Mouse (Mus musculus) lung, embryonic 15.5 days (tissue): ENCODE measurements around the gene Rhbdf1. TPM values are rescaled to one million over a fixed set of nuclear protein-coding genes. Genes with fewer than 3 reads are reported as not detected.

Source experiments
- ATAC-seq: fragments of 200-750 bp; cut with Nextera tagmentation; 2 replicates; pipeline ENCODE4 v1.8.0; 2017; ENCODE audit warnings: moderate number of reproducible peaks, borderline replicate concordance; ENCODE audit not compliant: low FRiP score, low TSS enrichment; ENCODE audit errors: extremely low read depth
- H3K27ac ChIP-seq: fragments of 300-500 bp; sonication (generic); 2 replicates; pipeline ENCODE4 v1.5.1; 2015; ENCODE audit warnings: moderate library complexity, mild to moderate bottlenecking, inconsistent platforms
- H3K27me3 ChIP-seq: fragments of 300-500 bp; sonication (generic); 2 replicates; pipeline ENCODE4 v1.6.1; 2015; ENCODE audit warnings: inconsistent platforms
- H3K36me3 ChIP-seq: fragments of 300-500 bp; sonication (generic); 2 replicates; pipeline ENCODE4 v1.6.1; 2015; ENCODE audit warnings: inconsistent platforms
- H3K4me1 ChIP-seq: fragments of 300-500 bp; sonication (generic); 2 replicates; pipeline ENCODE4 v1.6.1; 2015; ENCODE audit warnings: inconsistent platforms
- H3K4me2 ChIP-seq: fragments of 300-500 bp; sonication (generic); 2 replicates; pipeline ENCODE4 v1.6.1; 2015; ENCODE audit warnings: inconsistent platforms, mild to moderate bottlenecking, moderate library complexity
- H3K4me3 ChIP-seq: fragments of 300-500 bp; sonication (generic); 2 replicates; pipeline ENCODE4 v1.5.1; 2015; ENCODE audit warnings: mild to moderate bottlenecking, inconsistent platforms
- H3K9ac ChIP-seq: fragments of 300-500 bp; sonication (generic); 2 replicates; pipeline ENCODE4 v1.6.1; 2015; ENCODE audit warnings: inconsistent platforms
- H3K9me3 ChIP-seq: fragments of 300-500 bp; sonication (generic); 2 replicates; pipeline ENCODE4 v1.6.1; 2016; ENCODE audit warnings: inconsistent platforms
- WGBS: fragments of 180-500 bp; shearing (Covaris S2); methylation state at CpG from one replicate; pipeline ENCODE4 v1.1.7; 2015; 5-methylcytosine and 5-hydroxymethylcytosine counted together
- polyA plus RNA-seq: library from polyadenylated mRNA; unstranded; fragments of >200 nt; fragmentation: Nextera tagmentation; extraction: Ambion mirVana; gene quantifications from 2 replicates; pipeline ENCODE4 v1.2.1, GENCODE M21; 2015

Rhbdf1 gene
- polyA plus RNA-seq, 1 experiment from 2014 or later = 67.4 TPM

DNA sequence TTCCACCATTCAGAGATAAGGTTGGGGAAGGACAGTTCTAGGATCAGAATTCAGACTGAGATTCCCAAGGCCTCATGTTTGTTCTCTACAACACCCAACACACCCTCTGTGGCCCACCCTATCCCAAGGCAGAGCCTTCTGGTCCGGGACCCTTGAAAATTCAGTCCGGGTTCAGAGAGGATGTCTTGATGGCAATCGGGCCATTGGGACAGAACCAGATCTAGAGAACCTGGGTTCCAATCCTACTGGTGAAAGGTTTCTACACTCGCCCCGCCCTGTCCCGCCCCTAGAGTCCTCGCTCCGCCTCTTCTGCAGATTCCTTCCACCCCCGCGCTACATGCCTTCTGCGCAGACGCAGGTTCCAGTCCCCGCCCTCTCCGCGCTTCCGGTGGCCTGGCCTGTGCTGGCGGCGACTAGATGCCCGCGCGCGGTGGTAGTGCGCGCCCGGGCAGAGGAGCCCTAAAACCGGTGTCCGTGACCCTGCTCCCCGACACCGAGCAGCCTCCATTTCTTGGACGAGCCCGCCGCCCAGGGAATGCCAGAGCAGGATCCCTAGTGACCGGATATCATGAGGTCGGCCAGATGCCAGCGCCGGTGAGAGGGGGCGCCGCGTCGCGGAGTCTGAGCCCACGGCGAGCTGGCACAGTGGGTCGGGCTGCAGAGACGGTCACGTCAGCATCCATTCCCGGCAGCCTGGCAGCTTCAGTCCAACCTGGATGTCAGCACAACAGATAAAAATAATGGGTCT lies 4.2 kb upstream of the Rhbdf1 start, which contains the start of gene Mpg:
TSS of gene Mpg (plus strand) at position 382 of the 748 bp plus-strand sequence.
- Histone ChIP-seq H3K4me1 (peaks cover 55% of the 10 kb centered on the region), H3K9ac (peak within 1 kb of the TSS; percentile 69), H3K27me3 (no peaks in the 10 kb centered on the region), H3K36me3 (peaks cover 19% of the 10 kb centered on the region), H3K27ac (peak within 1 kb of the TSS; percentile 97), H3K4me3 (peak within 1 kb of the TSS; percentile 59), H3K4me2 (peak within 1 kb of the TSS; percentile 82), H3K9me3 (no peaks in the 10 kb centered on the region)
- 4% methylated on average over 43 of the region's 47 CpGs for WGBS
- ATAC-seq = peak; percentile 52; the same call in 1 of the 2 replicates

DNA sequence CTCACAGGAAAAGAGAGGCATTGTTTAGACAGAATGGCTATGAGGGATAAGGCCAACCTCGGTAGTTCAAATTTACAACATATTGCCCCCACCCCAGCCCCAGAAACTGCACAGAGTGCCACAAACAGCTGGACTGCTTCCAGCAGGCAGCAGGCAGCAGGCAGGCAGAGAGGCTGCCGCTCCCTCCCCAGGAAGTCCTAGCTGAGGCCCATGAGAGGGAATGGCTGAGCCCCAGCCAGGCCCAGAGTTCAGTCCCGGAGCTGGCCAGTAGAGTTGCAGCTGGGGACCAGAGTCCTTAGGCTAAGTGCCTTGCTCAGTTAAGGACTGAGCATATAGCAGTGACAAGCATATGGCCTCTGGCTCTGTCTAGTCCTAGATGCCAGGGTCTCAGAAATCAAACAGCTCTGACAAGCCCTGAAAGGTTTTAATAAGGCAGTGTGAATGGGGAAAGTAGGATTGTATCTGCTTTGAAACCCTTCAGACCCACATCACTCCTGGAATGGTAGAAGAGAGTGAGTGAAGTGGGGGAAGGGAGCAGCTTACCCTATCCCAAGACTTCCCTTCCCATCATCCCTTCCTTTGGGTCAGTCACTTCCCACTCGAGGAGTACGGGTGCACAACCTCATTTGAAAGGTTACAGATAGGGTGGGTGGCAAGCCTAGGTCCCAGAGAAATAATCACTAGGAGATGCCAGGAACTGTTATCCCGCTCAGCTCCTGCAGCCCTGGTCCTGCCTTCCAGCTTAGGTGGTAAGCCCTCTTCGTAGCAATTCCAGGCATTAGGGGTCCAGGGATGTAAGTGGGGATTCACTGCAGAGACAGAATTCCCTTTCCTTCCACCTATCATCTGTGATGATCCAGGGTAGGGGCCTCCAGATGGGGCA lies 3.4 kb upstream of the Rhbdf1 start:
- 35% methylated on average over 7 of the region's 7 CpGs for WGBS
- Histone ChIP-seq H3K27me3 (no peaks in the 10 kb centered on the region), H3K4me1 (peaks cover 62% of the 10 kb centered on the region), H3K9me3 (no peaks in the 10 kb centered on the region), H3K9ac (no peak overlapping the region), H3K4me3 (no peak overlapping the region), H3K36me3 (peaks cover 12% of the 10 kb centered on the region), H3K27ac (peak overlapping the region; percentile 97), H3K4me2 (peak overlapping the region; percentile 82)
- peak; percentile 27; the same call in 1 of the 2 replicates for ATAC-seq

DNA sequence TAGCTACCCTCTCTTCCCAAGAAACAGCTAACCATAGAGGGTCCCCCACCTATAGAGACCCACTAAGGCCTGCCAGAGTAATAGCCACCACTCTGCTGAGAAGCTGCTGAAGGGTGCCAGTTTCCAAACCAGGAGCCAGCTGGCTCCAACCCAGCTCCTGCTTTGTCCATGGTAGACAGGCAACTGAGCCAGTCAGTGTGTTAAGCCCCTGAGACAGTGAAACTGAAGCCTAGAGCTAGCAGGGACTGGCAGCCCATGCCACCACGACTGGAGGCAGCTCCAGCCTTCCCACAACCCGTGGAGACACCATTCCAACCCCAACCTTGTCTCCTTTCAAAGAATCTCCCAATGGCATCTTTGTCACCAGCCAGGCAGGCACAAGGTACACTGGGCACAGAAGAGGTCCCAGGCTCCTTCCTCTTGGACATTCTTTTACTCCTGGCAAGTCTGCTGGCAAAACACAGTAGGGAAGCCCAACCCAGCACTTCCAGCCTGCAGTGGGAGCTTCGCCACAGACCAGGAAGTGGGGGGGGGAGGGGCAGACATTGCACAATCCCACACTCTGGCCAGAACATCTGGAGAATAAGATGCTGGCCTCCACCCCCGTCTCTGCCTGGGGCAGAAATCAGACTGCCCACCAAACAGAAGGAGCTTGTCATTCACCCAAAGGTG lies 2.5 kb upstream of the Rhbdf1 start:
- ATAC-seq = peak; percentile 58
- H3K27me3 ChIP-seq = no peaks in the 10 kb centered on the region
- 0 out of 2 replicates have a peak, but pooled peaks cover 5% of the 10 kb centered on the region for H3K36me3 ChIP-seq
- 17% methylated on average over 4 of the region's 4 CpGs for WGBS
- no peaks in the 10 kb centered on the region for H3K9me3 ChIP-seq
- peak overlapping the region; percentile 82 for H3K4me2 ChIP-seq
- no peak overlapping the region for H3K4me3 ChIP-seq
- no peak overlapping the region for H3K9ac ChIP-seq
- peaks cover 71% of the 10 kb centered on the region for H3K4me1 ChIP-seq
- peak overlapping the region; percentile 97 for H3K27ac ChIP-seq

- no peak overlapping the region for H3K4me2 ChIP-seq
Observed at GRCm38 (mm10) chr11:32223297-32223967, 1.3 kb upstream of the Rhbdf1 start.

DNA sequence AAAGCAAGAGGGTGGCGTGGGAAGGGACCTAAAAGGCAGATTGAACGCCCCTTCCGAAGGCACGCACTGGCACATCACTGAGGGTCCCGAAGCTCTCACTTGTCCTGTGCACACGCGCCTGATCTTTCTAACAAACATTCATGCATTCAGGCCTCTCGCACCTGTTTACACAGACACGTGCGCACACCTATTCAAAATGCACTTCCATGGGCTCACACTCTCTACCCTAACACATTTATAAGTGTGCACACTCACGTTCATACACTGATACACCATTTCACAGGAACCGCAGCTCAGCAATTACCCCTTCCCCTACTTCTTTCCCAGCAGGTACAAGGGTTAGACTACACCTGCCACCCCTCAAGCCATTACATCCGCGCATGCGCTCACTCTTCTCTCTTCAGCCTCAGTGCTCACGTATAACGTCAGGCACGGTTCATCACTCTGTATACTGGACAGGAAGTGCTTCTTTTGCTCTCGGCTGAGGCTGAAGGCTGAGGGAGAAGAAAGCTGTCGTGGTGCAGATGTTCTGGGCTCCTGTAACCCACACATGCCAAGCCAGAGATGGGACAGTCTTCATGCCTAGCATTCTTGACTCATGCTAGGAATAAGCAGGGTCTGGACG lies 582 bp upstream of the Rhbdf1 start:
- Histone ChIP-seq H3K9me3 (no peaks in the 10 kb centered on the region), H3K9ac (peak overlapping the region; percentile 98), H3K36me3 (no peaks in the 10 kb centered on the region), H3K4me3 (peak overlapping the region; percentile 85), H3K27ac (peak overlapping the region; percentile 98), H3K27me3 (no peaks in the 10 kb centered on the region), H3K4me2 (peak overlapping the region; percentile 86), H3K4me1 (peaks cover 79% of the 10 kb centered on the region)
- no peak for ATAC-seq
- WGBS = 6% methylated on average over 21 of the region's 21 CpGs

More at GRCm38 (mm10) chr11:32223297-32223967, 1.3 kb upstream of the Rhbdf1 start:
- H3K9ac ChIP-seq = no peak overlapping the region
- H3K9me3 ChIP-seq = no peaks in the 10 kb centered on the region
- H3K27ac ChIP-seq = peak overlapping the region; percentile 98; the same call in 1 of the 2 replicates
- H3K36me3 ChIP-seq = no peaks in the 10 kb centered on the region
- no peaks in the 10 kb centered on the region for H3K27me3 ChIP-seq
- no peak for ATAC-seq
- H3K4me1 ChIP-seq = peaks cover 83% of the 10 kb centered on the region
- no peak overlapping the region for H3K4me3 ChIP-seq
- WGBS = 73% methylated on average over 4 of the region's 4 CpGs

GRCm38 (mm10) chr11:32221225-32221950 lies 712 bp downstream of the Rhbdf1 start:
- WGBS = under 1% methylated on average over 44 of the region's 46 CpGs
- H3K4me1 ChIP-seq = peaks cover 69% of the 10 kb centered on the region
- peak overlapping the region; percentile 85 for H3K4me3 ChIP-seq
- peak; percentile 56 for ATAC-seq
- H3K27me3 ChIP-seq = no peaks in the 10 kb centered on the region
- peak overlapping the region; percentile 86 for H3K4me2 ChIP-seq
- H3K27ac ChIP-seq = peak overlapping the region; percentile 98
- H3K9me3 ChIP-seq = no peaks in the 10 kb centered on the region
- H3K9ac ChIP-seq = peak overlapping the region; percentile 98
- peaks cover under 1% of the 10 kb centered on the region; the same call in 1 of the 2 replicates for H3K36me3 ChIP-seq

DNA sequence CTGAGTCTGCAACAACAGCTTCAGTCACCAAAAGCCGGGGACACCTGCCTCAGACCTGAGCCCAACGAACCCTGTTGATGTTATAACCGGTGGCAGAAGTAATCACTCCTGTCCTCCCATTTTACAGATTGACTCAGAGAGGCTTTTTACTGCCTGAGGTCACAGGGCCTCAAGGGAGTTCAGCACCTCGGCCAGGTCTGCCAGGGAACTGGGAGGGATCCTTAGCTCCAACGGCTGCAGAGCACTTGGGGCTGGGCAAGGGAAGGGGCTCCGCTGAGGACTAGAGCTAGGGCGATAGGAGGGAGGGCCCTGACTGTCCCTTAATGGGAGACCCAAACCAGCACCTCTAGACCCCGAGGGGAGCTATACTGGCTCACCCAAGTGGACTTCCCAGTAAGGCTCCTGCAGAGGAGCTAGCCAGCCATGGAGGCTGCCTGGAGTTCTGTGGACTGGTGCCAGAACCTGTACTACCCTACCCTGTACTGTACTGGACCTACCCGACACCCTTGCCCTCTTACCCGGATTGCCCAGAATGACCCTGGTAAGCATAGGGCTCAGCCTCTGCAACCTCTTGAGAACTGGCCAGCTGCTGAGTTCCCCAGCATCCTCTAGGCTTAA lies 1.4 kb downstream of the Rhbdf1 start:
- no peaks in the 10 kb centered on the region for H3K27me3 ChIP-seq
- peak overlapping the region; percentile 85 for H3K4me3 ChIP-seq
- peak overlapping the region; percentile 86 for H3K4me2 ChIP-seq
- ATAC-seq = no peak; the same call in 1 of the 2 replicates
- H3K4me1 ChIP-seq = peaks cover 64% of the 10 kb centered on the region
- peak overlapping the region; percentile 98 for H3K9ac ChIP-seq
- peaks cover 7% of the 10 kb centered on the region; the same call in 1 of the 2 replicates for H3K36me3 ChIP-seq
- H3K27ac ChIP-seq = peak overlapping the region; percentile 98
- no peaks in the 10 kb centered on the region for H3K9me3 ChIP-seq
- WGBS = 28% methylated on average over 10 of the region's 10 CpGs

DNA sequence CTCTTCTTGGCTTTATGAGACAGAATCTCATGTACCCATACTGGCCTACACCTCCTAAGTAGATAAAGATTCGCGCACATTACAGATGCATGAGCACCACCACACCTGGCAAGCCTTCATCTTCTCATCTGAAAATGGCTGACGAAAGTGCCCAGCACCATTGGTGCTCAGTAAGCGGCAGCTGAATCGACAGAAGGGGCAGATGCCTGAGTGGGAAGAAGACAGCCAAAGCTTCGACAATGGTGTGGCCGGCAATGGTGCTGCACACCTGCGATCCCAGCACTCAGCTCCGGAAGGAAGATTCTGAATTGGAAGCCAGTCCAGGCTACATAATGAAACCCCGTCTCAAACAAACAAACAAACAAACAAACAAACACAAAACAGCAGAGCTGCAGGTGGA lies 2.8 kb downstream of the Rhbdf1 start:
- ATAC-seq = no peak
- no peak overlapping the region for H3K4me3 ChIP-seq
- H3K27ac ChIP-seq = no peak overlapping the region
- H3K36me3 ChIP-seq = peaks cover 21% of the 10 kb centered on the region
- no peak overlapping the region for H3K4me2 ChIP-seq
- H3K27me3 ChIP-seq = no peaks in the 10 kb centered on the region
- peaks cover 50% of the 10 kb centered on the region for H3K4me1 ChIP-seq
- no peaks in the 10 kb centered on the region for H3K9me3 ChIP-seq
- 84% methylated on average over 10 of the region's 10 CpGs for WGBS
- no peak overlapping the region for H3K9ac ChIP-seq

DNA sequence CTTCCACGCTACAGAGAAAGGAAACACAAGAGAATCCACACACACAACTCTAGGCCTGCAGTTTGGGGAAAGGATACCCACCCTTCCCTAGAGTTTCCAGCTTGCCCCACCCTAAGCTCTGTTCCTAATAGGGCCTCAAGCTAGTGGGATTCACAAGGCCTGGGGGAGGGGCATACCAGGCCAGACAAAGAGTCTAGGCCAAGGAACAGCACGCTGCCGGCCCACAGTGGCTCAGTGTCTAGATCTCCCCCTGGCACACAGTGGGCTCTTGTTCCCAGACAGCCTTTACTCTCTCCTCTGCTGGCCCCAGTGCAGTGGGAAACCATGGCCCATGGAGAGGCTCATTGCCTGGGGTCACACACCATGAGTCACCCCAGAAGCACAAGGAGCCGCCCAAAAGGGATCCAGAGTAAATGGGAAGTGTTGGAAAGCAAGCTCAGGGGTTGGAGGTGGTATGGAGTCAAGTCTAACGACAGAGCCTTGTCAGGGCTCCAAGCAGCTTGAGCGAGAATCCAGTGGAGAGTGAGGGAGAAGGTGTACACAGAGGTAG lies 3.5 kb downstream of the Rhbdf1 start:
- Histone ChIP-seq H3K4me1 (peaks cover 43% of the 10 kb centered on the region), H3K9me3 (no peaks in the 10 kb centered on the region), H3K36me3 (peaks cover 28% of the 10 kb centered on the region), H3K4me3 (no peak overlapping the region), H3K4me2 (no peak overlapping the region), H3K9ac (no peak overlapping the region), H3K27me3 (no peaks in the 10 kb centered on the region), H3K27ac (no peak overlapping the region)
- ATAC-seq = no peak
- 51% methylated on average over 6 of the region's 6 CpGs for WGBS

DNA sequence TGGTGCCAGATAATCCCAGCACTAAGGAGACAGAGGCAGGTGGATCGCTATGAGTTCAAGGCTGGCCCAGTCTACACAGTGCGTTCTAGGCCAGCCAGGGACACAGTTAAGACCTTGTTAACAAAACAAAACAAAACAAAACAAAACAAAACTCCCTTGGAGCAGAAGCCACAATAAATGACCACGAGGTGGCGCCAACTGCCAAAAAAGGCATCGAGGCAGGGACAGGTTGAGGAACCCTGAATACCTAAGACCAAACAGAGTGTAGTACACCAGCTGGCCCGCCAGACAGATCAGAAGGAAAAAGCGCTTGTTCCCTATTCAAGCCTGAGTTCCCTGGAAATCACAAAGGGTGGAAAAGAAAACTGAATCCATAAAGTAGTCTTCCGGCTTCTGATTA lies 5.2 kb downstream of the Rhbdf1 start:
- H3K4me3 ChIP-seq = no peak overlapping the region
- H3K27me3 ChIP-seq = no peaks in the 10 kb centered on the region
- H3K9me3 ChIP-seq = no peaks in the 10 kb centered on the region
- no peak overlapping the region for H3K9ac ChIP-seq
- H3K4me2 ChIP-seq = no peak overlapping the region
- H3K36me3 ChIP-seq = peaks cover 45% of the 10 kb centered on the region
- peaks cover 29% of the 10 kb centered on the region for H3K4me1 ChIP-seq
- H3K27ac ChIP-seq = no peak overlapping the region
- ATAC-seq = no peak
- 27% methylated on average over 8 of the region's 8 CpGs for WGBS
